Mouse (Mus musculus) spleen, adult 12 weeks (tissue): ENCODE data around the gene Nipal3.
A peak's percentile ranks its signal among the peaks of the same experiment; 100 is the strongest.

Experiments used
- DNase-seq: peaks from one replicate; pipeline ENCODE4 v3.0.0; 2022; ENCODE audit warnings: low spot score

The Nipal3 gene

DNA sequence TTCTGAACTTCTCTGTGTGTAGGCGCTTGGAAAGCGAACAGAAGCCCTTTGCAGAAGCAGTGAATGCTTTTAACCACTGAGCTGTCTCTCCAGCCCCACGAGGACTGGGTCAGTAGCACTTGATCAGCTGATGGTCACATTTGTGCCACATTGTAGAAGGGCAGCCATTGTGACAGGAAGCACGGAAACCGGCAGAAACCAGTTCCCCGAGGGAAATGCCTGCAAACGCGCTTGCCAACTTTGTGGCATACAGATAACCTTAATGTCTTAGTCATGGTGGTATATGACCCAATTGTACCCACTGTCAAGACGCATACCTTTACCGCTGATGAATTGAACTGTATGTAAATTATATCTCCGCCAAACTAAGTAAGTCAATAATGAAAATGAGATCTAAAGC, 11.0 kb upstream of the Nipal3 start:
- DNase-seq = no peak

DNA sequence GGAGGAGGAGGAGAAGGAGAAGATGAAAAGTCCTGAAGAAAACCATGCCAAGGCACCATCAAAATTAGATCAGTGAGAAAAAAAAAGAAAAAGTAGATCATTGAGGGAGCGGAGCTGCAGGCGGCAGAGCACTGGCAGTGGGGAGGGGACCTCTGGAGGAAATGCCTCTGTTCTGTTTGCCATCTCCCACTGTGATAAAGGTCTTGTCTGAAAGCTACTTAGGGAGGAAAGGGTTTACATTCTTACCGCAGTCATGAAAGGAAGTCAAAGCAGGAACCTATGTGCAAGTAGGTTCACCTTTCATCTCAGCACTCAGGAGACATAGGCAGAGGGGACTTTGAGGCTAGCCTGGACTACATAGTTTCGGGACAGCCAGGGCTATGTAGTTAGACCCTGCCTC, 6.7 kb upstream of the Nipal3 start:
- no peak for DNase-seq

DNA sequence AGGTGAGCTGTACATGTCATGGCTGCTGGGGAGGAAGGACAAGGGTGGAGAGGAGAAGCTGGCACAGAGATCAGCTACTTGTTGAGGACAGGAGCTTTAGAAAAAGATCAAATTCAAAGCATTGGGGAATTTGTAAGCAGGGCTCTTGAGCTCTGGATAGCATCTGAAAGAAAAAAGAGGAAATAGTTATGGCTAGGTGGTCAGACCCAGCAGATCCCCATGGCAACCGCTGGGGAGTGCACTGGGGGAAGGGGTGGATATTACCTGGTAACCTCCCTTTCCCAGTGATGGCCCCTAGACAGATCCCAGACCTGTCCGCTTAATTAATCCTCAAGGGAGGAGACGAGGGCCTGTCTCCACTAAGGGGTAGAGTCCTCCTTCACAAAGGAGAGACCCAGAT, 5.0 kb upstream of the Nipal3 start:
- DNase-seq = no peak

DNA sequence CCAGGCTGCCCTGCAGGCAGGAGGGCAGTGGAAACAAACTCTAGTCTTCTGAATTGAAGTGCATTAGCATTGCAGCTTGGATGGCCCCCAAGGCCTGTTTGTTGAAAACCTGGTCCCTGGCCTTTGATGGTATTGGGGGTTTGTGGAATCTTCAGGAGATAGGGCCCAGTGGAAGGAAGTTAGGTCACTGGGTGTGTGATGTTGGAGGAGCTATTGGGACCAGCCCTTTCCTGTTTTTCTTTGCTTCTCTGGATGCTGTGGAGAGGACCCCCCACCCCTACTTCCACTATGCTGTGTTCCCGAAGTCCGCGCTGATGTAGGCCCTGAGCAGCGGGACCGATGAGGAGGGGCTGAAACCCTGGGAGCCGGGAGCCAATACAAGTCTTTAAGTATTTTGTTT, 3.3 kb upstream of the Nipal3 start:
- no peak for DNase-seq

DNA sequence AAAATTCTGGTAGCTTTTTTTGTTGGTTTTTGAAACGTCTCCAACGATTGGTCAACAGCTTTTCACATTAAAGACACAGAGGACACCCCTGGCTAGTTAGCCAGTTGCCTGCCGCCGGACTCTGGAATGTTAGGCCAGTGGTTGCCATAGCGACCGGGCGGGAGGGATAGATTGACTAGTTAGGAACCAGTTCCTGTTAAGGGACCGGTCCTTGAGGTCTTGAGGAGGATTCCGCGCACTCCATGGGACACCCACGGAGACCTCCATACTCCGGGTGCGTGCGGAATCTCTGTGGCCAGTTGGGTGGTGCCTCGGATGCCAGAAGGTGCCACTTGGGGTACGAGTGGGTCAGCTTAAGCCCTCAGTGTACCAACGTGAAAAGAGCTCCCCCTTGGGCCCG, 972 bp upstream of the Nipal3 start:
- DNase-seq = no peak

DNA sequence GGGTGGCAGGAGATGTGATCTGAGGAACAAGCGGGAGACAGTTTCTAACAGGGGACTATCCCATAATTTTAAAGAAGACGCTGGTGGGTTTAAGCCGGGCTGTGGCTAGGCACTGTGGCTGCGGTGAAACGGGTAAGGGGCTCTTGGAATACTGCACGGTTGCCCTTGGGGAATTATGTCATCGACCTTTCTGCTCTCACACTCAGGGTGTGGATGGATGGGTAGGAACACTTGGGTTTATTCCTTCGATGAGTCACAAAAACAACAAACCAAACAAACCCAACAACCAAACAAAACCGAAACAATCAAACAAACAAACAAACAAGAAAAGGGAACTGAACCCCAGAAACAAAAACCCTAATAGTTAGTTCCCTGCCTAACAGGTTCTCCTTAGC, 556 bp upstream of the Nipal3 start:
- no peak for DNase-seq

DNA sequence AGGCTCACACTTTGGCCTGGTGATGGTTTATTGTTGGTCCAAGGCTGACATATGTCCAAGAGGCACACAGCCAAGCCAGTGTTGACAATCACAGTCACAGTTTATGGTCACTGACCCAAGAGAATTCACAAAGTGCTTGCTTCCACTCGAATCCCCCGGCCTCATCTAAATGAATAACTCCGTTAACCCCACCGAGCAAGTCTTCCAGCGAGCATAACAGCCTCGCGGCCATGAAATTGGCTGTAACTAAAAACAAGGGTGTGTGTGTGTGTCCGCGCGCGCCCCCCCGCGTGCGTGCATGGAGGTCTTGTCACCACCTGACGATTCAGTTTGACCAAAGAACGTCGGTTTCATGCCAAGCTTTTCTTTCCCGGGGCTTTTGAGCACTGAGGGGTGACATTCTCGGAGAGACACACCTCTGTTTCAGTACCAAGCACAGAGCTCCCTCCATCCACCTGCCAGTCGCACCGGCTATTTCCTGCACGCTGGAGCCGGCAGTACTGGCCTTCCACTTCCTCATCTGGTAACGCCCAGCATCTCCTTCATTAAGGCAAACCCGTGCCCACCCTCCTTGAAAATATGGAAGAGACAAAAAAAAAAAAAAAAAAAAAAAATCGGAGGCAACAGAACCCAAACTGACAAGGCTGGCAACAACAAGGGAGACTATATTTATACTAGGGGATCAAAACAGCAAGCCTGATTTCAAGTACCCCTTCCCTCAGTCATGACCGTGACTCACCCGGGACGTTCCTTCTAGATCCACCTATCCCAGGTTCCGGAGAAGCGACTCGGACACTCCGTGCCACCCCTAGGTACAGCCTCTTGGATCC, 932 bp downstream of the Nipal3 start:
- DNase-seq = no peak

DNA sequence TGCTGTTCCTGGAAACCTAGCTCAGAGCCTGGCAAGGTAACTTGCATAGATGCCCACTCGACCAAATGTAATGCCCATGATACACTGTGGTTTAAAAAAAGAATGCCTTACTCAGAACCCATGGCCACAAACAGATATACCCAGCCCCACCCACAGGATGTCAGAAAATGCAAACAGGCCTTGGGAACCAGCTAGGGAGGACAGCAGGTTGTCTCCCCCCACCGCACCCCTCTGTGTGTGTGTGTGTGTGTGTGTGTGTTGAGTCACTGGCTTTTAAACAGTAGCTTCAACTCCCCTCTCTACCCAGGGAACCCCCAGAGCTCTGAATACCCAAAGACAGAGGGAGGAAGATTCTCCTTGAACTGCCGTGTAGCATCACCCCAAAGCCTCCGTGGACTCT, 1.6 kb downstream of the Nipal3 start:
- no peak for DNase-seq

DNA sequence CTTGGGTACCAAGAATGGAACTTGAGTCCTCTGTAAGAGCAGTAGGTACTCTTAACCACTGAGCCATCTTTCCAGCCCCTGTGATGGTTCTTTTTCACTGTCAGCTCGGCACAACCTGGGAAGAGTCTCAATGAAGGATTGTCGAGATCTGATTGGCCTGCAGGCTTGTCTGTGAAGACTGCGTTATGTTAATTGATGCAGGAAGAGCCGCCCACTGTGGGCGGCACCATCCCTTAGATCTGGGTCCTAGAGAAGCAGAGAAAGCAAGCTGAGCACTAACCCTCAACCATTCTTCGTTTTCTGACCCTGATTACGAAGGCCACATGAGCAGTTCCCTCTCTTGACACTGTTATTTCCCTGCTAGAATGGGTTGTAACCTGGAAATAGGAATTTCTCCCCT, 5.6 kb downstream of the Nipal3 start:
- no peak for DNase-seq

DNA sequence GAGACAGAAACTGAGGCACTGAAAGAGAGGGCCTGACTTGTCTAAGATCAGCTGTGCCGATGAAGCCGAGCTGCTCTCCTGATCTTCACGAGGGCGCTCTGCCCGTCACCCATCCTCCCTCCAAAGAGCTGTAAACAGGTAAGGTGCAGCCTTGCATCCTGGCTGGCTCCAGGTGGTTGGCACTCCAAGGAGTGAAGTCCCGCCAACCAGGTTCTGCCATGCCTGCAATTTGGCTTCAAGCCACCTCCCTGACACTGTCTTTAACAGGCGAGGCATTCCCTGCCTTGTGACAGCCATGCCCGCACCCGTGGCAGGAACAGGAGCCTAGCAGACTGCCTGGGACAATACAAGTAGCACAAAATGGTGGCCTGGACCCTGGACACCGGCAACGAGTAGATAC, 8.5 kb downstream of the Nipal3 start:
- no peak for DNase-seq

DNA sequence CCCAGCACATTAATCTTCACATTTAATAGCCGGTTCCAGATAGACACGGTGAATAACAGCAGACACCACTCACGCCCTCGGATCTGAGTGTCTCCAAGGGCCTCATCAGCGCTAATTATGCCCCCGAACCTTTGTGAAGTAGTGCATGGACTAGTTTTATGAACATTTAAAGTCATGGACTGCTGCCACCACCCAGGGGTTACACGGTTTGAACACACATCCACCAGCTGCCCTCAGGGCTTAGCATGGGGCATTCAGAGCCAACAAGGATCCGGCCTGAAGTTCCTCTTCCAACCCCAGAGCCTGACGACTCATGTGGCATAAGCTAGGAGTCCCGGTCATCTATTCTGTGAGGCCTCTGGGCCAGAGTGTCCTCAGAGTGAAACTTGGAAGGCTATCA, 9.8 kb downstream of the Nipal3 start:
- DNase-seq = no peak

DNA sequence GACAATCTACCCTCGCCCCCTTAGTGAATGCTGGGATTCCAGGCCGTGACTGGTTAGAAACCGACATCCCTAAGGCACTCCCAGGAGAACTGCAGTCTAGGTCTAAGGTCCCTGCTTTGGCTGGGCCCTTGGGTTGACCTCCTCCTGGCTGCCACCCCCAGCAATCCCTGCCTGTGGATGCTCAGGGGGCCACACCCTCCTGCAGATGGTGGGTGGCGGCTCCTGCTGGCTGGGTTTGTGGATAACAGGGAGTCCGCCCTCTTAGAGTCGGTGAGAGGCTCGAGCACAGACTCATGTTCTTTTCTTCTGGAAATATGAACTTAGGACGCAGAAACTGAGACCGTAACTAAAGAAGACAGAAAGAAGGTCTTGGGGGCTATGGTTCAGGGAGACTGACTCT, 14.5 kb downstream of the Nipal3 start:
- DNase-seq = no peak

DNA sequence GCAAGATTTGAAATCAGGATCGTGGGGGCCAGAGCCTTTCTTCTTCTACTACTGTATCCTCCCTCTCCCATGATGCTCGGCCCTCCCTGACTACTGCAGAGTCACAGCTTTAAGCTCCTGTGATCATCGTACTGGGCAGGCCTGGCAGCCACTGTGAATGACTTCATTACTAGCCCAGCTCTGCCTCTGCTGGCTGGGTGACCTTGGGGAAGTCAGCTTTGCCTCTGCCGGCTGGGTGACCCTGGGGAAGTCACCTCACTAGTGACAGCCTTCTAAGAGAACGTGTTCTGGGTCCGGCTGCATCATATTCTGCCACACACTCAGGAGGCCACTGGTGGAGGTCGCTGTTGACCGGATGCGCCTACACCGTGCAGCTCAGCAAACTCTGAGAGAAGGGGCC, 17.0 kb downstream of the Nipal3 start:
- no peak for DNase-seq

DNA sequence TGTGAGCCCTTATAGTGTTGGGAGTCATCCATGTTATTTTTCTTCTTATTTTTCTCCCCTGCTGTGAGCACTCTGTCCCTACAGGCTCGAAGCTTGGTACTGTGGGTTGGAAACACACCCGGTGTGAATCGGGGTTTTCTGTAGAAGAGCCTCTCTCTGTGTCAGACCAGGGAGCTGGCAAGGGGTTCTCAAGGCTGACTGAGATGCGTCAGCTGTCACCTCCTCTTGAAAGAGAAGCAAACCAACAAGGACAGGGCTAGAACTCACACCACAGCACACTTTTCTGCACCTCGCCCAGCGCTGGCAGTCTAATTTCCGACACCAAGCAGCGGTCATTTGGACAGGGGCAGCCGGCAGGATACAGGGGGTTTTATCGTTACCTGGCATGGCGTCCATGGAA, 31.4 kb downstream of the Nipal3 start:
- DNase-seq = no peak

DNA sequence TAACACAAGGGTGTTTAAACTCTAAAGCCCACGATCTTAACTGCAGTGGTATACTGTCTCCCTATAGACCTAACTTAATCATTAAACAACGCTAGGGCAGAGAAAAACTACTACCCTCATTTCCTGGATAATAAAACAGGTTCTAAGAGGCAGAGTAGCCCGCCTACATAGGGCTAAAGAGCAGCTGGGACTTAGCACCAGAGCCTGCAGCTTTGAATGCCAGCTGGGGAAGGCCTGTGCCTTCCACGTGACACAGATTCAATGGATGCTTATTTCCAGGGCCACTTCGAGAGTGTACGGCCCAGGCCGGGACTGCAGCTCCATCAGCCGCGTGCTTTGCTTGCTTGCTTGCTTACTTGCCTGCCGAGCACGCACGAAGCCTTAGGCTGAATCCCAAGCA, 41.3 kb downstream of the Nipal3 start:
- DNase-seq = no peak

DNA sequence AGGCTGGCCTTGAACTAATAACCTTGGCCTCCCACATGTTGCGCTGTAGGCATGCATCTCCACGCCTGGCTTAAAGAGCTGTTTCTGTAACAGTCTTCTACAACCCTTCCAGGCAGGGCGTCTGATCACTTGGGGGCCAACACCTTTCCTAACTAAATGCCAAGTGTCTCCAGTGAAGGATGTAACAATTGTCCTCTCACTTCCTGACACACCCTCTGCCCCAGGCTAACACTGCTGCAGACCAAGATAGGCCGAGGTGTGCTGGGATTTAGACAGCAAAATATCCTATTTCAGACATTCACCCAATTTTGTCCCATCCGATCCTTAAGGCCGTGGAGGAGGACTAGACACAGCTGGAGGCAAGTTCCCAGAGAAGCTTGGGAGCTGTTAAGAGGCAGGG, 41.7 kb downstream of the Nipal3 start:
- DNase-seq = no peak

DNA sequence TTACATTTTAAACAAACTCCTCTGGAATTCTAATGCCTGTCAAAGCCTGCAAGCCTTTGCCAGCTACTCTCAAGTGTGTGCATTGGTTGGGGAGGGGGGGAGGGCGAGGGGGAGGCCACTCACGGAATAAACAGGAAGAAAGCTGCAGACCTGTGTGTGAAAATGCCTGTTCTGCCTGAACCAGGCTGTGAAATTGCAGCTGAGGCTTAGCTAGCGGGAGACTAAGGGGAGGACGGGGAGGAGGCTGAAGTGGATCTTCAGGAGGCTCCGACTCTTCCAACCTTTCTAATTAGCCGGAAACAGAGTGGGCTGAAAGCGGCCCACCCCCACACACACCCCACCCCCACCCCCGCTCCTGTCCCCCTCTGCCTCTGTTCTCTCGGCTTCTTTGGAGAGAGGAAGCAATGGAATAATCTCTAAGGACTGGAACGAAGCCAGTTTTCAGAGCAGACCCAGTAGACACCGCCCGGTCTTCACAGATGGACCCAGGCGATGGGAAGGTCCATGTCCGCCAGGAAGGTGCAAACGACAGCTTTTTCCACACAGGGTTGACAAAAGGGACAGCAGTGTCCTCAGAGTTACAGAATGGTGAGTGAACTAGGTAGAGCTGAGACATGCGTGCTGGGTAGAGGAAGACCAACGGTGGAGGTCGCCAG, 43.4 kb downstream of the Nipal3 start:
- no peak for DNase-seq

DNA sequence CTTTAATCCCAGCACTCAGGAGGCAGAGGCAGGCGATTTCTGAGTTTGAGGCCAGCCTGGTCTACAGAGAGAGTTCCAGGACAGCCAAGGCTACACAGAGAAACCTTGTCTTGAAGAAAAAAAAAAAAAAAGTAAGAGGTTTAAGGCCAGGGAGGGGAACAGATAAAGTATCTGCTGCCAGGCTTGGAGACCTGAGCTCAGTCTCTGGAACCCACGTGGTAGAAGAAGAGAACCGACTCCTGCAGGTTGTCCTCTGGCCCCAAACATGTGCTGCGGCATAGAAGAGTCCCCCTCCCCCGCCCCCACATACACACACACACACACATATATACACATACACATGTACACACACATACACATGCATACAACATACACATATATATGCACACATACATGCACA, 52.4 kb downstream of the Nipal3 start:
- no peak for DNase-seq

DNA sequence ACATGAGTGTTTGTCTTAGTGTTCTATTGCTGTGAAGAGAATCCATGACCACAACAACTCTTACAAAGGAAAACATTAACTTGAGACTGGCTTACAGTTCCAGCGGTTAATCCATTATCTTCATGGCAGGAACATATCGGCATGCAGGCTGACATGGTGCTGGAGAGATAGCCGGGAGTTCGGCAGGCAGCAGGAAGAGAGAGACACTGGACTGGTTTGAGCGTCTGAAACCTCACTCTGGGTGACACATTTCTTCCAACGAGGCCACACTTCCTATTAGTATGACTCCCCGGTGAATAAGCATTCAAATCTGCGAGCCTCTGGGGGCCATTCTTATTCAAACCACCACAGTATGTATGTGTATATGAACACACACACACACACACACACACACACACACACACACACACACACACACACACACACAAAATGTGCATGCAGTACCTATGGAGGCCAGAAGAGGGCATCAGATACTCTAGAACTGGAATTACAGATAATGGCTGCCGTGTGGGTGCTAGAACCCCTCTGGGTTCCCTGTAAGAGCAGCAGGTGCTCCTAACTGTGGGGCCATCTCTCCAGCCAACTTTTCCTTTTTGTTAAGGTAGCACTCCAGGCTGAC, 54.8 kb downstream of the Nipal3 start:
- DNase-seq = peak; percentile 25

DNA sequence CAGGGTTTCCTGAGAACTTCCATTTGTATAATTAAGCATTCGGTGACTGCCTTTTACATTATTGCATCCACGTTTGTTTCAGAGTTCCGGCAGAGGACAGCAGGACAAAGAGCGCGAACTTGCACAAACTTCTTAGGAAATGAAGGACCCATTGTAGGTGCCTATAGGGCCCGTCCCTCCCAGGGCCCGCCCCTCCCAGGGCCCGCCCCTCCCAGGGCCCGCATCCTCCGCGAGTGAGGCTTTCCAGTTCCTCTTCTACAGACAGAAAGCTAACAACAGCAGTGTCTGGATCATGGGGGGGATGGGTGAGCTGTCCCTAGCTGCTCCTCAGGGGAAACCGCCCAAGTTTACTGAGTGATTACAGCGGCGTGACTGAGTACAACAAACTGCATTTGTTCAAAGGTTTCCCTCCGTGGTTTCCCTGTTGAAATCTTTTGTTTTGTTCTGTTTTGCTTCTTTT, 55.6 kb downstream of the Nipal3 start:
- peak; percentile 23 for DNase-seq

DNA sequence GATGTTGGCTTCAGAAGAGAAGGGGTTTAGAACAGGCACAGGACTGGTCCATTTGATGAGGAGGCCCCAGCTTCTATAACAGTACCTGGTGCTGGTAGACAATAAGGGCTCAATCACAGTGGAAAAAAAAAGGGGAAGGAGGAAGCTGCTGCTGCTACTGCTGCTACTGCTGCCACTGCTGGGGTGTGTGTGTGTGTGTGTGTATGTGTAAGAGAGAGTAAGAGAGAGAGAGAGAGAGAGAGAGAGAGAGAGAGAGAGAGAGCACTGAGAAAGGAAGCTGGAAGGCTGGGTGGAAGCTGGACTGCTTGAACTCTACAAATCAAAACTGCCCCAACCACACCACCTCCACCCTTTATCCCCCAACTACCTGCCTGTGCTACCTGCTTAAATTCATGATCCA, 56.9 kb downstream of the Nipal3 start:
- no peak for DNase-seq

DNA sequence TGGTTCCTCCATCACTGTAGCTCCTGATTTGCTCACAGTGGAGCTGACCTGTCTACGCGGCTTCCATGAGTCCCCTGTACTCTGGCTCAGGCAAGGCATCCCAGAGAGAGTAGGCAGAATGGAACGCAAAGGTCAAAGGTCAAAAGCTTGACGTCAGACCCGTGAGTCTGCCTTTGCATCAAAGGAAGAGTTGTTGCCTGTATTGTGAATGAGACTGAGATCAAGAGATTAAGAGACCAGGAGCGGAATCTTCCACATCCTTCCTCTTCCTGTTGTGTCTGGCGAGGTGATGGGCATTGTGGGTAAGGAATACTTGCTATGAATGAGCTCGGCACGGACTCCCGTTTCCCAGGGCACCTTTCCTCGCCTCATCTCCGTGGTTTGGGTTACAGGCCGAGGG, 58.5 kb downstream of the Nipal3 start:
- DNase-seq = no peak

DNA sequence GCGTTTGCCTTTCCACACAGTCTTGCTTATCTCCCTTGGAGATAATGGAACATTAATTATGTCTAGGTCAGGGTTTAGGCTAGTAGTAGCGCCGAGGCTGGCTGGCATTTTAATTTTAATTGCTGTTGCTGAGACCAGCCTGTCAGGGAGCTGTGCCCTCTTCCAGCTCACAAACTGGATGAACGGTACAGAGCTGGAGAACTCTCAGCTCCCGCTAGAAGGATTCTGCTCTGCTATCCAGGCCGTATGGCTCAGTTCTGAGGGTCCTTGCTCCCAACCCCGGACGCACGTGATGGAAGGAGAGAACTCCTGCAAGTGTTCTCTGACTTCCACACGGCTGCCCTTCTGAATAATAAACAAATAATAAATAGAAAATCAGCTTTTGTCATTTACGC, 60.4 kb downstream of the Nipal3 start:
- no peak for DNase-seq
